Mouse (Mus musculus): Measurements from ENCODE around the gene Plvap. TPM values are rescaled to one million over a fixed set of nuclear protein-coding genes. Genes with fewer than 3 reads are reported as not detected.
"Not testable (repeated sequence)": the region's sequence is repeated elsewhere in the genome, so short reads cannot be mapped to it uniquely, and the experiment has no call there.

Gene Plvap
- total RNA-seq (2021), result 10 to 100 TPM; 24.5 to 26.0 TPM

GRCm38 (mm10) chr8:71511644-71512043, at the start of gene Plvap:
Plvap (minus strand) TSS chr8:71511752.
- intact Hi-C loops (cut with DNase I), result no loop called here
- no peak for DNase-seq

- DNase-seq, result no peak
- intact Hi-C loops (cut with DNase I), result loop anchor here (1.0 to 5.0 kb wide), 3 partner anchors 73 to 172 kb away; no protein-coding TSS in a partner anchor
These were observed 49.2 kb upstream of the Plvap start for GRCm38 (mm10) chr8:71560765-71561164.

DNA sequence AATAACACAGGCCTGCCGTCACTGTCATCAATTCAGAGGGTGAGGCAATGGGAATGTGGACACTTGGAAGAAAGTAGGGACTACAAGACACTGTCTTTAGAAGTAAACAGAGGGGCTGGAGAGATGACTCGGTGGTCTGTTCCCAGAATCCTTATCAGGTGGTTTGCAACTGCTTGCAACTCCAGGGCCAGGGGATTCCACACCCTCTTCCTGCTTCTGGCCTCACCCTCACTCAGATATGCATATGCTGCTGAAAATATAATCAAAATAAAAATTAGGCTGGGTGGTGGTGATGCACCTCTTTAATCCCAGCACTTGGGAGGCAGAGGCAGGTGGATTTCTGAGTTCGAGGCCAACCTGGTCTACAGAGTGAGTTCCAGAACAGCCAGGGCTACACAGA, 48.5 kb upstream of the Plvap start:
- DNase-seq, result no peak
- intact Hi-C loops (cut with DNase I), result loop anchor here (5.0 kb wide), 1 partner anchor 172 kb away; no protein-coding TSS in a partner anchor

DNA sequence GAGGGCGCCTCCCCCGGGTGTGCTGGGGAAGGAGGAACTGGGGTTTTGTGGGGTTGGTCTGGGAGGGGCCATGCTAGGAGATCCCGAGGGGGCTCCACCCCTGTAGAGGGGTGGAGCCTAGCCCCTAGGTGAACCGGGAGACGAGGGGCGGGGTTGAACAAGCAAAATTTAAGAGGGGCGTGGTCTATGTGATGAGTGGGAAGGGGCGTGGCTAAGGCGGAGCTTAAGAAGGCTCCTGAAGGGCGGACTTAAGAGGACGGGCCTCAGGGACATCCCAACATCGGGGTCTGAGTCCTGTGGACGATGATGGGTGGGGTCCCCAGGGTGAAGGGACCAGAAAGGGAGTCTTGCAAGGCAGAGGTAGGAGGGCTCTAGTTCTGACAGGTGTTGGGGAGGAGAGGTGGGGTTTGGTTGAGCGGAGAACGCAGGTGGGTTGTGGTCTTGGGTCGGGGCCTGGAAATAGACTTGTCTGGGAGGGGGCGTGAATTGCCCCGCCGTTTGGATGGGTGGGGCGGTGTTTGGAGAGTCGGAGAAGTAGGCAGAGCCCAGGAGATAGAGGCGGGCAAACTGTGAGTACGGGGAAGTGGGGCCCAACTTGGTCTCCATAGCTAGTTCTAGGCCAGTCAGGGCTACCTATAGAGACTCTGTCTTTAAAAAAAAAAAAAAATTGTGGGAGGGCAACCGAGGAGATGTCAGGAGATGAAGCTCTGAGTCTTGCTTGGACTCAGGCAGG, 47.6 kb upstream of the Plvap start:
- peak; percentile 43 to 63 for DNase-seq

GRCm38 (mm10) chr8:71558071-71558957, 46.8 kb upstream of the Plvap start, which contains the start of gene Tmem221:
Tmem221 (minus strand) TSS chr8:71558871.
- intact Hi-C loops (cut with DNase I), result no loop called here
- no peak for DNase-seq

More for the DNA sequence above, 47.6 kb upstream of the Plvap start:
- intact Hi-C loops (cut with DNase I), result no loop called here

GRCm38 (mm10) chr8:71554644-71555043, 43.1 kb upstream of the Plvap start:
- no peak for DNase-seq
- intact Hi-C loops (cut with DNase I), result no loop called here

DNA sequence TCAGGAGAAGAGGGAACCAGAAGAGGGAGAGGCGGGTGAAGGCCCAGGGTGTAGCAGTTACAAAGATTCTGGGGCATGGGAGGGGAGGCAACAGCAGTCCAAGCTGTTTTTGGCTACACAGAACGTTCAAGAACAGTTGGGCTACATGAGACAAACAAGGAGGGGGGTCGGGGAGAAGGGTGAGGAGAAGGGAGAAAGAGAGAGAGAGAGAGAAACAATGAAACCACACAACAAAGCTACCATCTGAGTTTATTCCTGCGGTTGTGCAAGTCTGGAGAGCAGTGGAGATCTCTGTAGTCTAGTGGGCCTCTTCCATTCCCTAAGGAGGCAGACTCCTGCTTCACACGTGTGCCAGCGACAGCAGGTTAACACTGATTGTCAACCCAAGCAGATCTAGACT, 42.4 kb upstream of the Plvap start:
- intact Hi-C loops (cut with DNase I), result no loop called here

DNA sequence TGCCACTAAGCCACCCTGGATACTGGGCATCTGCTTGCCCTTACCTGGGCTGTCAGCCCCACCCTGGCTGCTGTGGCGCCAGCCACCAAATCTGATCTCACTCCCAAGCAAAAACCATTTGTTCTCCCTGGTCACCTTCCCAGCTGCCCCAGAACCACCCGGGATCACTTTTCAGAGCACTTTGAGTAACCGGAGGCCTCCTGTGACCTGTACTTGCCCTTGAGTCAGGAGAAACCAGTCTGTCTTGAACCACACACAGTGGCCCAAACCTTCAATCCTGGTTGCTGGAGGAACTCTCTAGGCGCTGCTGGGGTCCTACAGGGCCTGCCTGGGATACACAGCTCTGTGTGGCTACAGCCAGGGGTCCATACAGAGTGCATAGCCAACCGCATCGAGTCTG, 41.2 kb upstream of the Plvap start:
- intact Hi-C loops (cut with DNase I), result no loop called here
- DNase-seq, result no peak

More for the DNA sequence above, 42.4 kb upstream of the Plvap start:
- DNase-seq, result no peak

GRCm38 (mm10) chr8:71550754-71551153, 39.2 kb upstream of the Plvap start:
- intact Hi-C loops (cut with DNase I), result no loop called here
- DNase-seq, result no peak

- no peak for DNase-seq
- intact Hi-C loops (cut with DNase I), result no loop called here
These were observed 36.0 kb upstream of the Plvap start for GRCm38 (mm10) chr8:71547590-71547989.

DNA sequence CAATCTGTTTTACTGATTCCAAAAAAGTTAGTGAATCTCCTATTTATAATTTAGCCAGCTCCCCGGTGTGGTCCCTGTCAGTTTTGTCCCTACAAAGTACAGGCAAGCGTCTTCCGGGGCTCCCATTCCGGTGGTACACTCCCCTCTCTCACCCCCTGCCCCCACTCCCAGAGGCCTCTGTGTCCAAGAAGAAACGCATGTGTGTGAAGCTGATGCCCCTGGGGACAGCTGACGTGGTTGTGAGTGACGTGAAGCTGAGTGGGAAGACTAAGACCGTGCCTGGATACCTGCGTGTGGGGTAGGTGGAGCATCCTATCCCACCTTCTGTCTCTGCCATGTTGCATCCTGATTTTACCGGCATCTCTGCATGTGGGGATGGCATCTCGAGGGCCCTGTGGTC, 33.5 kb upstream of the Plvap start:
- intact Hi-C loops (cut with DNase I), result no loop called here
- DNase-seq, result no peak

DNA sequence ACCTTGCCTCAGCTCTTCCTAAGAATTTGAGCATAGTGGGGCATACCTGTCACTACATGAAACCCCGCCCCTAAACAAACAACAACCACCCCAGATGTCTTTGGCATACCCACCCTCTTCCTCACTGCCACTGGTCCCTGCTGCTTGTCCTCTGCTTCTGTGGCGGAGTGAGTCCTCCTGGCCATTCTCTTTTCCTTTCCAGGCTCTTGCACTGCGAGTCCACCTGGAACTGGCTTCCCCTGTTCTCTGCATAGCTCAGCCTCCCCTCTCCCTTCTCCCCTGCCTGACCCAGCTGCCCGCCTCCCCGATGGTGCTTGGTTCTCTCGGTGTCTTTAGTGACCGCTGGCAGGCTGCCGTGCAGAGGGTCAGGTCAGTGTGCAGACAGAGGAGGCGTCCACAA, 32.2 kb upstream of the Plvap start:
- DNase-seq, result no peak
- intact Hi-C loops (cut with DNase I), result no loop called here

GRCm38 (mm10) chr8:71542632-71543343, 31.2 kb upstream of the Plvap start, which contains the start of gene Mvb12a:
Mvb12a (plus strand) TSS chr8:71542922.
- intact Hi-C loops (cut with DNase I), result no loop called here

DNA sequence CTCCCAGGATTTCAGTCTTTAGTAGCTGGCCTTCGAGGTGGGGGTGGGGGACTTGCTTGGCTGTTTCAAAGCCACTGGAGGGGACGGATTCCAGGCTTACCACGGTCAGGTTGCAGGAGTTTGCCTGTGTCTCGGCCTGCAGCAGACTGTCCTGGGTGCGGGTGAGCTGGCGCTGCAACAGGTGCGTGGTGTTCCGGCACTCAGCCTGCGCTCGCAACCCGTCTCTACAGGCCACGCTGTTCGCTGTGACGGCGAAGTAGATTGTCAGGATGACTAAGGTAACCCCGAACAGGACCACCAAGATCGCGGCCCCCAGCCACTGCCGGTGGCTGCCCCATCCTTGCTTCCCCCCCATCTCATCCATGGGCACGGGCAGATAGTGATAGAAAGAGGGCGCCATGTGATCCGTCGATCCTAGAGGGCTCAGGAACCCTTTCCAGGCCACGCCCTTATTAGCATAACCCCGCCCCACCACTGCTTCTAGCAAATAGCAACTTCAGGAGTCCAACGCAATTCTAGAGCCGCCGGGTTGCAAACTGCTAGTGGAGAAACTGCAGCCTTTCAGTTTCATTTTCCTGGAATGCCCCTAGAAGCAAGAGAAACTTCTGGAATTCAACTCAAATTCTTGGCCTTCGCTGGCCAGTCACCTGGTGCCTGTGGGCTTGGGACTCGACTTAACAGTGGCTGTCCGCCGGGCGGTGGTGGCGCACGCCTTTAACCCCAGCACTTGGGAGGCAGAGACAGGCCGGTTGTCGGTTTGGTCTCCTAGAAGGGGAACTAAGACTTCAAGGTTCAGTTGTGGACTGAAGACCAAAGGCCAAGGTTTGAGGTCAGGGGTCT, 25.7 kb upstream of the Plvap start, which contains the start of gene Bst2:
Bst2 (minus strand) TSS at position 429 of the 840 bp plus-strand sequence.
- intact Hi-C loops (cut with DNase I), result no loop called here
- peak; percentile 85 to 90 for DNase-seq

More at GRCm38 (mm10) chr8:71542632-71543343, 31.2 kb upstream of the Plvap start, which contains the start of gene Mvb12a:
- DNase-seq, result peak; percentile 92 to 94

DNA sequence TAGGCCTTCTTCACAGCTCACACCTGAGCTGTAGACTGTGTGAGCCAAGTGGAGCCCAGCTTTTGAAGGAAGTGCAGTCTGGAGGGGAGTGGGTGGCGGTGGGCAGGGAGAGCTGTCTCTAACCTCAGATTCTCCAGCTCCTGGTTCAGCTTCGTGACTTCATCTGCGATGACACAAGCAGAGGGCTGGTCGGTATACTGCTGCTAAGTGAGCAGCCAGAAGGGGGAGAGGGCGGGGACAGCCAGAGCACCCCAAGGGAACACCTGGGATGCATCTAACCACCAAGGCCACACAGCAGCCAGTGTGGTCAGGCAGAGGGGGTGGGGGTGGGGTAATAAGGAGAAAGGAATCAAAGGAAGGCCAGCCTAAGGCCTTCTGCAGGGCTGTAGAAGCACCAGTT, 24.1 kb upstream of the Plvap start:
- intact Hi-C loops (cut with DNase I), result no loop called here
- no peak for DNase-seq

- intact Hi-C loops (cut with DNase I), result no loop called here
- DNase-seq, result no peak
These were observed 22.8 kb upstream of the Plvap start for GRCm38 (mm10) chr8:71534263-71534810.

GRCm38 (mm10) chr8:71530735-71531467, 19.3 kb upstream of the Plvap start:
- DNase-seq; intact Hi-C loops (cut with DNase I): not testable (repeated sequence)

DNA sequence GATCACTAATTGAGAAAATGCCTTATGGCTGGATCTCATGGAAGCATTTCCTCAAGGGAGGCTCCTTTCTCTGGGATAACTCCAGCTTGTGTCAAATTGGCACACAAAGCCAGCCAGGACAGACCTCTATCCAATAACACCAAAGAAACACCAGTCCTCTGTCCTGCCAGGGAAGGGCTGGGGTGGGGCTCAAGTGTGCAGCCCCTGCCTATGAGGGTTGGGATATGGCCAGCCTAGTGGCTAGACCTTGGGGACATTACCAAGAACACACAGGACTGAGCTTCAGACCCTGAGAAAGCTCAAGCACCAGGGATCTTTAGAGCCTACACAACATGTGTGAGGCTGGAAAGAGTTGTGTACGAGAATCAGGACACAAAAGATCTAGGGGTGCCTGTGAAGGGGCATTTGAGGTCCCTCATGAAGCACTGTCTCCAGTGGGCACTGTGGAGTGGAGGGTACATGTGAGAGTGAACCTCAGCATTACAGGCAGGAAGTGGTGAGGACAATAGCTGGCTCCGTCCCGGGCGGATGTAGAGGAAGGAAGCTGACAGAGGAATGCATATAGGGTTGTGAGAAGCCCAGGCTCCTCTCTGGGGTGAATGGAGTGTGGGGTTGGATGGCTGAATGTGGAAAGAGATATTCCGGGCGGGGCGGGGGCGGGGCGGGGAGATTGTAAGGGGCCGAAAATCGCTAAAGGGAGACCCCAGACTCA, 17.0 kb upstream of the Plvap start:
- intact Hi-C loops (cut with DNase I), result no loop called here
- DNase-seq, result peak in 1 of 2 experiments; percentile 41

All from heart, postnatal 36 days (tissue).